Comparison of ENCODE assay signal across 24 mouse cellular contexts in the genomic region with DNA sequence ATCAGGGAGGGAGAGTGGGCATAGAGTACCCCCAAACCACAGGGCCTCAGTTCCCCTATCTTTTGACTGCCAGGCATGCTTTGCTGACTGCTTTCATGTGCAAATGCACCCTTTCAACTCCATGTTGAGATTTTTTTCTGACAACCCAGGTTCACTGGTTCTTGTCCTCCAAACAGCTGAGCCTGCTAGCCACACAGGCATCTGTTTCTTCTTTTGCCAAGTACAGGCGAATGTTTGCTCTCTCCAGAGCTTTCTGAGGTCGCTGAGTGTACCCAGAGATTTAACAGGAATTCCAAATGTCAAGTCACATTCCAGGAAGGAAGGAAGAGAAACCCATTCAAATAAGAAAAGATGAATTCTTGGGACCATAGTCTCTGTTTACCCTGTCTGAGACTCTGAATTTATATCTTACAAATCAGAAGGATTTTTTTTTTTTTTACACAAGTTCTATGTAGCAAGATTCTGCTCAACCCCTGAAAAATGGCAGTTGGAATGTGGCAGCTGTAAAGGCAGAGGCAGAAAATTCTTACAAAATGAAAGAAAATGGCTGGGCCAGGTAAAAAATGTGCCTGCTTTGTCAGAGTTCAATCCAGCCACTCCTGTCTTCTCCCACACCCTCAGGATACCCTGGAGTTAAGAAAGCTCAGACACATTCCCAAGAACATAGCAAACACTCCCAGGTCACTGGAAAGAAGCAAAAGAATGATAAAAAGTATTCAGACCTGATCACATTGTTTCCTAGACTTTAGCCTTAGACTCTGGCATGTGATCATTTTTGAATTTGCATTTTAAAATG. TPM values are rescaled to one million over a fixed set of nuclear protein-coding genes. Genes with fewer than 3 reads are reported as not detected.
DNase-seq lines count a peak whose midpoint lies in the region; ATAC-seq and TF ChIP-seq lines count a peak whose summit lies in the region.
"Had no signal": no experiment of that assay in that cellular context is flagged by ENCODE, and none has a peak within 500 bp of the region (broad histone marks: within the 10 kb centered on the region; RNA-seq: fewer than 3 reads in every experiment).

No protein-coding gene starts in this region.

- H3K36me3 ChIP-seq in hindbrain, embryonic 10.5 days, result 0 out of 2 replicates have a peak, but pooled peaks cover 4% of the 10 kb centered on the region
- H3K36me3 ChIP-seq in hindbrain, embryonic 13.5 days, result peaks cover 22% of the 10 kb centered on the region
- no peaks in the 10 kb centered on the region for H3K36me3 ChIP-seq in lung, postnatal 0 days (ENCODE audit: insufficient read depth, low read length)
- H3K36me3 ChIP-seq in limb, embryonic 15.5 days, result peaks cover 43% of the 10 kb centered on the region
- H3K36me3 ChIP-seq: liver, embryonic 15.5 days had no signal

- no peak overlapping the region for H3K4me3 ChIP-seq in hindbrain, embryonic 10.5 days
- no peak overlapping the region for H3K4me3 ChIP-seq in hindbrain, embryonic 13.5 days
- H3K4me3 ChIP-seq in lung, postnatal 0 days (ENCODE audit: low read depth, low read length), result no peak overlapping the region
- no peak overlapping the region for H3K4me3 ChIP-seq in lung, adult 2 months (replicated peaks; ENCODE audit: extremely low read depth, low read depth, low read length)
- H3K4me3 ChIP-seq in limb, embryonic 15.5 days, result no peak overlapping the region
- H3K4me3 ChIP-seq: hindbrain, embryonic 15.5 days; liver, embryonic 15.5 days; neural tube, embryonic 12.5 days had no signal

- H3K9me3 ChIP-seq in hindbrain, embryonic 10.5 days, result no peaks in the 10 kb centered on the region
- H3K9me3 ChIP-seq in hindbrain, embryonic 13.5 days, result no peaks in the 10 kb centered on the region
- H3K9me3 ChIP-seq in lung, postnatal 0 days (ENCODE audit: low read length), result no peaks in the 10 kb centered on the region
- H3K9me3 ChIP-seq in limb, embryonic 15.5 days, result no peaks in the 10 kb centered on the region
- H3K9me3 ChIP-seq: hindbrain, embryonic 15.5 days; liver, embryonic 15.5 days; neural tube, embryonic 12.5 days had no signal

- H3K4me1 ChIP-seq in hindbrain, embryonic 10.5 days (replicated peaks), result peaks cover 31% of the 10 kb centered on the region
- H3K4me1 ChIP-seq in hindbrain, embryonic 13.5 days (replicated peaks), result no peaks in the 10 kb centered on the region; the same call in 1 of the 2 replicates
- no peaks in the 10 kb centered on the region for H3K4me1 ChIP-seq in lung, postnatal 0 days (ENCODE audit: insufficient read depth, low read depth, low read length)
- peaks cover 4% of the 10 kb centered on the region; the same call in 1 of the 2 replicates for H3K4me1 ChIP-seq in lung, adult 2 months (ENCODE audit: control insufficient read depth, insufficient read depth, low read length)
- peaks cover 6% of the 10 kb centered on the region for H3K4me1 ChIP-seq in limb, embryonic 15.5 days
- H3K4me1 ChIP-seq: hindbrain, embryonic 15.5 days; liver, embryonic 15.5 days; neural tube, embryonic 12.5 days had no signal

- peak; percentile 30; the same call in 1 of the 2 replicates for TF ChIP-seq EP300 in lung, postnatal 0 days (IDR thresholded peaks at IDR 0.05)

- ATAC-seq in hindbrain, embryonic 13.5 days (ENCODE audit: low FRiP score), result no peak
- peak; percentile 61 for ATAC-seq in lung, postnatal 0 days
- ATAC-seq in limb, embryonic 15.5 days (ENCODE audit: insufficient number of reproducible peaks, low FRiP score, low TSS enrichment, low read depth), result no peak
- ATAC-seq: activated CD4-positive, CD25-positive, alpha-beta regulatory T cell, adult 4 months; forebrain, postnatal 0 days had no signal

- H3K27me3 ChIP-seq in hindbrain, embryonic 10.5 days (ENCODE audit: insufficient read depth, poor library complexity, severe bottlenecking), result no peaks in the 10 kb centered on the region
- H3K27me3 ChIP-seq in hindbrain, embryonic 13.5 days, result no peaks in the 10 kb centered on the region
- no peaks in the 10 kb centered on the region for H3K27me3 ChIP-seq in lung, postnatal 0 days (replicated peaks; ENCODE audit: insufficient read depth, low read length)
- no peaks in the 10 kb centered on the region for H3K27me3 ChIP-seq in limb, embryonic 15.5 days
- H3K27me3 ChIP-seq: hindbrain, embryonic 15.5 days; liver, embryonic 15.5 days; neural tube, embryonic 12.5 days had no signal

- 44% methylated on average over 2 of the region's 2 CpGs for WGBS in hindbrain, embryonic 10.5 days
- 43% methylated on average over 2 of the region's 2 CpGs for WGBS in hindbrain, embryonic 13.5 days
- WGBS in lung, postnatal 0 days, result 5% methylated on average over 2 of the region's 2 CpGs
- 27% methylated on average over 2 of the region's 2 CpGs for WGBS in lung, adult 2 months
- WGBS in limb, embryonic 15.5 days, result 5% methylated on average over 2 of the region's 2 CpGs

- TF ChIP-seq POLR2A in lung, adult 2 months (IDR thresholded peaks at IDR 0.05; ENCODE audit: borderline replicate concordance, extremely low read depth, low read depth, low read length), result no peak

- no peak overlapping the region for H3K4me2 ChIP-seq in hindbrain, embryonic 13.5 days
- no peak overlapping the region for H3K4me2 ChIP-seq in lung, postnatal 0 days (replicated peaks; ENCODE audit: low read depth, low read length)
- no peak overlapping the region for H3K4me2 ChIP-seq in limb, embryonic 15.5 days
- H3K4me2 ChIP-seq: hindbrain, embryonic 15.5 days; liver, embryonic 15.5 days; neural tube, embryonic 12.5 days had no signal

- H3K9ac ChIP-seq in hindbrain, embryonic 13.5 days, result no peak overlapping the region
- no peak overlapping the region for H3K9ac ChIP-seq in lung, postnatal 0 days (replicated peaks; ENCODE audit: low read depth)
- no peak overlapping the region for H3K9ac ChIP-seq in limb, embryonic 15.5 days
- H3K9ac ChIP-seq: forebrain, postnatal 0 days; hindbrain, embryonic 15.5 days; liver, embryonic 15.5 days; neural tube, embryonic 12.5 days had no signal

- no peak for DNase-seq in hindbrain, embryonic 10.5 days (ENCODE audit: low spot score)
- DNase-seq in lung, postnatal 0 days (ENCODE audit: low spot score), result peak; percentile 48
- no peak for DNase-seq in lung, adult 2 months
- DNase-seq in ZHBTc4 (ENCODE audit: low read depth, low spot score), result peak; percentile 14
- DNase-seq in cerebellum, adult 8-10 months, result no peak
- DNase-seq: adrenal gland, postnatal 10 days; cerebellum, adult 18-20 months; cerebellum, postnatal 36 days; embryo, embryonic 11 days; forebrain, postnatal 0 days; gastrocnemius, postnatal 36 days; kidney, adult 2 months; kidney, postnatal 14 days; liver; right cerebral cortex, postnatal 14 days; thymus, adult 2 months had no signal

- no peak for TF ChIP-seq CTCF in lung, postnatal 0 days (IDR thresholded peaks at IDR 0.05)
- no peak for TF ChIP-seq CTCF in lung, adult 2 months (IDR thresholded peaks at IDR 0.05; ENCODE audit: insufficient read depth, low read length)

- 0 out of 2 replicates have a peak overlapping the region, but pooled peaks have one; percentile 16 for H3K27ac ChIP-seq in hindbrain, embryonic 10.5 days
- no peak overlapping the region for H3K27ac ChIP-seq in hindbrain, embryonic 13.5 days
- peak overlapping the region; percentile 4; the same call in 1 of the 2 replicates for H3K27ac ChIP-seq in lung, postnatal 0 days (ENCODE audit: low read length)
- H3K27ac ChIP-seq in limb, embryonic 15.5 days, result peak overlapping the region; percentile 18; the same call in 1 of the 2 replicates
- H3K27ac ChIP-seq: hindbrain, embryonic 15.5 days; liver, embryonic 15.5 days; macrophage; neural tube, embryonic 12.5 days; stomach, postnatal 0 days had no signal

RNA-seq across cellular contexts. Expression of a gene that starts 48.0 kb away (rescaled TPM):
- polyA plus RNA-seq in hindbrain, embryonic 10.5 days (2016; fragmentation: Nextera tagmentation; extraction: Ambion mirVana), result 16.5 and 19.6 TPM in 2 replicates
- polyA plus RNA-seq in hindbrain, embryonic 13.5 days (2015; fragmentation: Nextera tagmentation; extraction: Ambion mirVana), result 4.3 and 5.6 TPM in 2 replicates
- polyA plus RNA-seq in lung, postnatal 0 days (2015; fragmentation: Nextera tagmentation; extraction: Ambion mirVana), result 1.3 and 1.9 TPM in 2 replicates
- polyA plus RNA-seq in lung, adult 2 months (2012; rRNA removed), result 0.10 and 0.39 TPM in 2 replicates
- polyA plus RNA-seq in limb, embryonic 15.5 days (2015; fragmentation: Nextera tagmentation; extraction: Ambion mirVana), result 15.1 and 15.2 TPM in 2 replicates

Comparison
In these comparisons a context has a peak if more than half of its experiments do, and no peak if none do; other contexts are left out.
1. DNase-seq: peak in lung, postnatal 0 days (single experiment) and ZHBTc4 (single experiment); none in hindbrain, embryonic 10.5 days (single experiment), lung, adult 2 months (single experiment) and cerebellum, adult 8-10 months (single experiment).